Mouse (Mus musculus): ENCODE data around the gene Col25a1. TPM values are rescaled to one million over a fixed set of nuclear protein-coding genes. Genes with fewer than 3 reads are reported as not detected.

The Col25a1 gene
- total RNA-seq (2022): 10 to 100 TPM; 37.6 to 43.3 (median 39.9) TPM

DNA sequence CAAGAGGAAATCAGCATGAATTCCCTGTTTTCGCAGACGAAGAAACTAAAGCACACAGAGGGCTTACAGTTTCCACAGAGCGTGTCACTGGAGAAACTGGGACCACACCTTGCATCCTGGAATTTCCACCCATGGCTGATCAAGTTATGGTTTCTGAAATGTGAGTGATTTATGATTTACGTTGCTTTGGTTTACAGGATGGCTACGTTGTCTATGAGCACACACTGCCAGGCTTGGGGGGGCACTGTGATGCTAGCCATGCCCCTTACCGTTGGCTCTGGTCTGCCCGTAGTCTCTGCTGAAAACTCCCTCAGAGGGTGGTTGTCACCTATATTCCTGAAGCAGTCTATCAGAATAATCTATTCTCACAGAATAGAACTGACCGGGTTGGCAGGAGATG, at the start of gene Col25a1:
Col25a1 (plus strand) TSS at position 301 of the 400 bp plus-strand sequence.
- no peak for DNase-seq (ENCODE audit: low spot score in 2 of 2)

DNA sequence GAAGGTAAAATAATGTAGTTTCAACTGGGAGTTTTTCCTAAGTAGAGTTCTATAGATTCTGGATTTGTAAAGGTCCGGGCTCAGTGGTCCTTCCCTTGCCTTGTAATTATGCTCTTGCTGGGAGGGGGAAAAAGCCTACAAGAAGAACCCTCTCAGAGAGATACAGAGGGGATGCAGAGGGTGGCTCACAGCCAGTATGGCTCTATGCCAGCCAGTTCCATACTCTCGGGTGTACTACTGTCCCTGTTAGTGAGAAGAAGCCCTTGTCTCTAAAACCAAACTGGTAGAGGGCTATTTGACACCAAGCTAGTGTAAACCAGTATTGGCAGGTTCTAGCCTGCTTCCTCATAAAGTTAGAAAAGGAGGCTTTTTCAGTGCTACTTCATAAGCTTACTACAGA, 48.0 kb upstream of the Col25a1 start:
- DNase-seq (ENCODE audit: low spot score in 2 of 2): no peak

DNA sequence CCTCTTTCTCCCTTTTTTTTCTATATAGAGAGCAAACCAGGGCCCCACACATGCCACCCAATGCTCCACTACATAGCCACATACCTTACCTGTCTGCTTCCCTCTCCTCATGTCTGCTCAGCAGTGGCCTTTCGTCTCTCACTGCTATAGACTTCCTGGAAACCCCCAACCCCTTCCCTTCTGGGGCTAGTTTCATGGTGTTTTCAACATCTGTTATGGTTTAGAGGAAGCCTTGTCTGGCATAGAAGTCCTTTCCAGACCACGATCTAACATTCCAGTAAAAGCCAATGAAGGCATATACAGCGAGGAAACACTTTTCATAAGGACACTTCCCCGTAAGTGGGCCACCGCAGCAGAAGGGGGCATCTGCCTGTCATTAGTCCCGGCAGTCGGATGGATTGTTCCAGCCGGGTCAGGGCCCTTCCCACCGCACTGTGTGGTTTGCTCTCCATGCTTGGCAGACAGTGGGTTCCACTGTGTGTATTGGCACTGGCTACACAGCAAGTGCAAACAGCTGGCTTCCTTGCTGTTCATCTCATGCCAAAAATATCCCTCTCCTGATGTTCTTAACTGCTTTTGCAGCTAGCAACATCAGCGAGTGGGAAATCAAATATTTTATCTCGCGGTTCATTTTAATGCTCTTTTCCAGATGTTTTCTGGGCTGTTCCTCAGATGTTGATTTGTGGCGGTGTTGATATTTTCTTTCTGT, 44.8 kb upstream of the Col25a1 start:
- no peak for DNase-seq (ENCODE audit: low spot score in 2 of 2)

DNA sequence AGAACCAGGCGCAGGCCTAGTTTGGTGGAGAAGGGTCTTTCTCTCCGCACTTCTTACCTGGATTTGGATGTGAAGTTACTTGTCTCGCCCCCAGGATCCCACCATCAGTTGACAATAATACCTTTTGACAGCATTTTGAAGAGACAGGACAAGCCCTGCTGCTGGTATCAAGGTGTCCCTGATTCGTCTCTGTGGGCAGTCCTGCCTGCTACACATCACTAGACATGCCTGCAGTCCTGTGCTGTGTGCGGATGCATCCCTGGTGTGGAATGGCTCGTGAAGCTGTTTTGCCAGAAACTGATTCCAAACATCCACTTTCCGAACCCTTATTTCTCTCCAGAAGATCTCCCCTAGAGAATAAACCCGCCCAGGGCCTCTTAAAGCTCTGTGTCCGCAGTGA, 43.8 kb upstream of the Col25a1 start:
- no peak for DNase-seq (ENCODE audit: low spot score in 2 of 2)

DNA sequence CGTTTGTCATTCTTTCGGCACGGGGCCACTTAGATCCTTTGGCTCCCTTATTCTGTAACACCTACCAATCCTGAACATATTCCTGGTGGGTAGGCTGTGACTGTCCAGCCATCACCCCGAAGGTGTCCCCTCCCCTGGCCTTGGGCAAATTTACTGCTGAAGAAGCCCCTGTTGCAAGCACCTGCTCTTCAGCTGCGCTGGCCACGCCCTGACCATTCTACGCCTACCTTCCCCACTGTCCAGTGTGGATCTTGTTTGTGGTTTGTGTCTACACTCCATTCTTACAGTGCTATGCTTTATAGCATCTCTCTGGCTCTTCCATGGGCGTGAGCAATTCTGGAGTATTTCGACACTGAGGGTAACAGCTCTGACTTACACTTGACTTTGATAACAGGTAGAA, 42.6 kb upstream of the Col25a1 start:
- no peak for DNase-seq (ENCODE audit: low spot score in 2 of 2)

- no peak for DNase-seq (ENCODE audit: low spot score in 2 of 2)
These were observed 40.8 kb upstream of the Col25a1 start for GRCm38 (mm10) chr3:130090460-130090859.

- no peak for DNase-seq (ENCODE audit: low spot score in 2 of 2)
These were observed 37.1 kb upstream of the Col25a1 start for GRCm38 (mm10) chr3:130094125-130094704.

GRCm38 (mm10) chr3:130095160-130095781, 36.0 kb upstream of the Col25a1 start:
- no peak for DNase-seq (ENCODE audit: low spot score in 2 of 2)

- DNase-seq (ENCODE audit: low spot score in 2 of 2): no peak
These were observed 27.8 kb upstream of the Col25a1 start for GRCm38 (mm10) chr3:130103486-130103885.

GRCm38 (mm10) chr3:130104471-130104870, 26.8 kb upstream of the Col25a1 start:
- no peak for DNase-seq (ENCODE audit: low spot score in 2 of 2)

DNA sequence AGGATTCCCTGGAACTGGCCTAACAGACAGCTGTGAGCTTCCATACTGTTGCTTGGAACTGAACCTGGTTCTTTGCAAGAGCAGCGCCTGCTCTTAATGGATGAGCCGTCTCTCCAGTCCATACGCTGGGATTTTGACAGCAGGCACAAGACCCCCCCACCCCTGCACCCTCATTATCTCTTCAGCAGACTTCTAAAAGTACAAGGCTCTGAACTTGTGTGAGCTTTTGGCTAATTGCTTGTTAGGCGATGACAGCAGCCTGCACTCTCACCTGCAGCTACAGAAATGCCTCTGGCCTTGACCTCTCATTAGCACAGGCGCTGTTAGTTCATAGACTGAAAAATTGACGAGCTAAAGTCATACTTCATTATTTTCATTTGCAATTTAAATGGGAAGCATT, 14.4 kb upstream of the Col25a1 start:
- DNase-seq (ENCODE audit: low spot score in 2 of 2): no peak

GRCm38 (mm10) chr3:130127840-130128239, 3.5 kb upstream of the Col25a1 start:
- no peak for DNase-seq (ENCODE audit: low spot score in 2 of 2)

GRCm38 (mm10) chr3:130128564-130128963, 2.7 kb upstream of the Col25a1 start:
- DNase-seq (ENCODE audit: low spot score in 2 of 2): peak in 1 of 2 experiments; percentile 22

- no peak for DNase-seq (ENCODE audit: low spot score in 2 of 2)
These were observed 1.6 kb upstream of the Col25a1 start for GRCm38 (mm10) chr3:130129635-130130206.

GRCm38 (mm10) chr3:130137204-130137603, 5.9 kb downstream of the Col25a1 start:
- no peak for DNase-seq (ENCODE audit: low spot score in 2 of 2)

DNA sequence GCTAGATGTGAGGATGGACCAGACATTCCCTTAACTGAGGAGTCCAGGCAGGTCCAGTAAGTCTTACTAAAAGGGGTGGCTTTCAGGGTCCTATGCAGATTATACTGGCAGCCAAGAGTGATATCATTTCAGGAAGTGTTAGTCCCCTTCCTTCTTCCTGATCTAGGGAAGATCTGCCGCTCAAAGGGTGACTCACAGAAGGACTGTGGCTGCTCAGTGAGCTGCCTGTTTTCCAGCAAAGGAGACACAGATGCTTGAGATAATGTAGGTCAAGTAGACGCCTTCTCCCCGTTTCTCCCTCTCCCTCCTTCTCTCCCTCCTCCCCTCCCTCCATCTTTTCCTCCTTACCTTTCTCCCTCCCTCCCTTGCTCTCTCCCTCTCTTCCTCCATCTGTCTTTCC, 6.3 kb downstream of the Col25a1 start:
- no peak for DNase-seq (ENCODE audit: low spot score in 2 of 2)

DNA sequence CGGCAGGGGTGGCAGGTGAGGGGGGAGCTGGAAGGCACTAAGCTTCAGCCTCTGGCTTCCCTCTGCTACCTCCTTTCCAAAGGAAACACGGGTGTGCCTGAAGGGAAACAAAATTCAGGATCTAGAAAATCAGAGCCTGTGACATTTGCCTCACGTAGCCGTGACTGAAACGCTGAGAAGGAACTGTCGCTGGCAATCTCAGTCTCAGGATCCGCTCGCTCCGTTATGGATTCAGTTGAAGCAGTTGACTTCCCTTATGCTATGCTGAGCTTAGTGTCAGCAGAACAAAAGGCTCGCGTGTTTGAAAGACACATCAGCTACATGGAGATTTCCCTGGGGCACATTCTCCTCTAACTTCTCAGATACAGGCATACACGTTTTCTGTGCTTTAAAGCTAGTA, 14.6 kb downstream of the Col25a1 start:
- DNase-seq (ENCODE audit: low spot score in 2 of 2): no peak

DNA sequence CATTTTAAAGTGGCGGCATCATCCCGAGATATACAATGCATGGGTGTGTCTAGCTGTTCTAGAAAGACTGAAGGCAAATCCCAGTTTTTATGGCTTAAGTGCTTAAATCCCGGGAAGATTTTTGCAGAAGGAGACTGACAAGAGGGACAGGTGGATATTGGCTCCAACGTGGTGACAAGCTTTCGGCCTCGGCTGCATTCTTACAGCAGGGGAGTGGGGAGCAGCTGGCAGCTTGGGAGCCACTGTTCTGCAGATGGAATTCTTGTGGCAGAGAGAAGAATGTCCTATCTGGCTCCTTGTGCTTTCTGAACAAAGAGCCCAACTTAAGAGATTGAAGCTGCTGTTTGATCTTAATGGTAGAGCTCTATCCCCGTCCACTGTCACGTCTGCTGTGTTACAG, 16.5 kb downstream of the Col25a1 start:
- no peak for DNase-seq (ENCODE audit: low spot score in 2 of 2)

GRCm38 (mm10) chr3:130149180-130149579, 17.9 kb downstream of the Col25a1 start:
- no peak for DNase-seq (ENCODE audit: low spot score in 2 of 2)

DNA sequence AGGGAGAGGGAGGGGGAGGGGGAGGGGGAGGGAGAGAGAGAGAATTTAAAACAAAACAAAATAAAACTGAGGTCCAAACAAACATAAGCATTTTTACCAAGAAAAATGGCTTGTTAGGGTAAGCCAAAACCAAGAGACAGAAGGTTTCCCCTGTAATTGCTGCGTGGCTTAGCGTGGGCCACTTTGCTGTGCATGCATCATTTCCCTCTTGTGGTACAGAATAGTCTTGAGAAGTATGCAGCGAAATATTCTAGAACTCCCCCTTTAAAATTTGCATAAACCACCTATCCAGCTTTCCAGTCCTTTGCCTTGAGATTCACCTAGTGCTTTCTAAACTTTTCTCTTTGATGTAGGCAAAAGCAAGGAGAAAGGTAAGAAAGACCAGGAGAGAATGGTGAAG, 21.8 kb downstream of the Col25a1 start:
- no peak for DNase-seq (ENCODE audit: low spot score in 2 of 2)

DNA sequence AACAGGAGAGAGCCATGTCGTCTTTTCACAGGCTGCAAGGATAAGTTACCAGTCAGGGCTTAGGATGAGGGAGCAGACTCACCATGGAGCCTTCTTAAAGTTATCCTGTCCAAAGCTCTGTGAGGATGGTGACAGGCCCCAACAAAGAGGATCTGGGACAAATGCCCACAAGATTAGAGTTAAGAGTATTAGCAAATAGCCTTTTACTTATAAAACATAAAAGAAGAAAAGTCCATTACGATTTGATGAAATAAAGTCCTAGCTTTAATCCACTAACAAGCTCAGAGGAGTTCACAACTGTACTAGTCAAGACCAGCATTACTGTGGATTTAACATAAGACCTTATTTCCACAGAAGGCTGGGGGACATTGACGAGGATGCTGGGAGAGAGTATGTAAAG, 26.2 kb downstream of the Col25a1 start:
- no peak for DNase-seq (ENCODE audit: low spot score in 2 of 2)

DNA sequence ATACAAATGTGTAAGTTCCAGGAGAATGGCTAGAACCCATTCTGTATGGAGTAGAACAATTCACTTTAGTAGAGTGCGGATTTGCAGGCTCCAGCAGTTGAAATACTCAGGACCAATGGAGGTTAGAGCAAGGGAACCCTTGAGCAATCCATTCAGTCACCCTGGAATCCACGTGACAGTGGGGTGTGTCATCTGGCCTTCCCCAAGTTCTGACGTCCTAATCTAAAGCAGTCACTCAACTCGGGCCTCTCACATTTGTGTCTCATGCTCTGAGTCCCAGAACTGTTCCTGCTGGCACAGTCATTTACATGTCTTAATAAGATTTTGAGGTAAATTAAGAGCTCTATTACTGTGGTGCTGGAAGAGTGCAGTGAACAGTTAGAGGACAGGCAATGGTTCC, 28.6 kb downstream of the Col25a1 start:
- no peak for DNase-seq (ENCODE audit: low spot score in 2 of 2)

DNA sequence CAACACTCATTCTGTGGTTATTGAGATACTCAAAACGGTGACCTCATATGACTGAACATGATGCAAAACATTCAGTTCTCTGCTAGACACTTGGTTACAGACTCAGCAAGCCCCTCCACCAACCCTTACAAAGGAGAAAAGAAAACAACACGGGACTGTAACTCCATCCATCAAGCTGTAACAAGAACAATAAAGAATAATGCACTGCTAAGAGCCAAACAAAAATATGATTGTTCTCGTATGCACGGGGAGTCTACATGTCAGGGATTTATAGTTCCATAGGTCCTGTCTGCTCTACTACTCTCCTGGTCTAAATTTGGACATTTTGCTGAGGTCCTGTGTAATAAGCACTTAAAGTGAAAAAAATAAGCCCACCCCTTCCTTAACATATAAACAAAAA, 29.6 kb downstream of the Col25a1 start:
- DNase-seq (ENCODE audit: low spot score in 2 of 2): no peak
